Mouse (Mus musculus): ENCODE results near the gene Med25.

The Med25 gene

DNA sequence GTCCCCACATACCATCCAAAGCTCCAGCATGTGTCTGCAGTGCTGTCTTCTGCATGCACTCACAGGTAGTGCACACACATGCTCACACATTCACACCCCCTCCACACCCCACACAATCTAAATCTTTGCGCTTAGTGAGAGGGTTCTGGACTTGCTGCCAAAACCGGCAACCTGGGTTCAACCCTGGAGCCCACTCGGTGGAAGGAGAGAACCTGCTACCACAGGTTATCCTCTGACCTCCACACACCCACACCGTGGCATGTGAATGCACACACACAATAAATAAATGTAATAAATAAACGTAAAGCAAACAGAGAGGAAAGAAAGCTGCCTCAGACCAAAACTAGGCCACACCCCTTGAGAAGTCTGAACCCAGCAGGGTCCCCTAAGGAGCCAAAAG, 44.7 kb downstream of the Med25 start:
- DNase-seq (ENCODE audit: low spot score in 2 of 2) = no peak

- DNase-seq (ENCODE audit: low spot score in 2 of 2) = no peak
Measured at GRCm38 (mm10) chr7:44846804-44847203, 45.7 kb downstream of the Med25 start.

GRCm38 (mm10) chr7:44845006-44845405, 47.5 kb downstream of the Med25 start:
- DNase-seq (ENCODE audit: low spot score in 2 of 2) = no peak

GRCm38 (mm10) chr7:44841825-44842463, 50.6 kb downstream of the Med25 start:
- DNase-seq (ENCODE audit: low spot score in 2 of 2) = no peak

- DNase-seq (ENCODE audit: low spot score in 2 of 2) = no peak
Measured at GRCm38 (mm10) chr7:44840426-44840825, 52.1 kb downstream of the Med25 start.

GRCm38 (mm10) chr7:44839491-44840191, 52.9 kb downstream of the Med25 start:
- DNase-seq (ENCODE audit: low spot score in 2 of 2) = peak in 1 of 2 experiments; percentile 41

GRCm38 (mm10) chr7:44839171-44839490, 53.4 kb downstream of the Med25 start:
- DNase-seq (ENCODE audit: low spot score in 2 of 2) = no peak

- no peak for DNase-seq (ENCODE audit: low spot score in 2 of 2)
Measured at GRCm38 (mm10) chr7:44838073-44838472, 54.4 kb downstream of the Med25 start.

- no peak for DNase-seq (ENCODE audit: low spot score in 2 of 2)
Measured at GRCm38 (mm10) chr7:44836423-44837053, 56.0 kb downstream of the Med25 start.

GRCm38 (mm10) chr7:44836016-44836404, 56.5 kb downstream of the Med25 start:
- no peak for DNase-seq (ENCODE audit: low spot score in 2 of 2)

- DNase-seq (ENCODE audit: low spot score in 2 of 2) = no peak
Measured at GRCm38 (mm10) chr7:44835373-44836015, 57.0 kb downstream of the Med25 start.

DNA sequence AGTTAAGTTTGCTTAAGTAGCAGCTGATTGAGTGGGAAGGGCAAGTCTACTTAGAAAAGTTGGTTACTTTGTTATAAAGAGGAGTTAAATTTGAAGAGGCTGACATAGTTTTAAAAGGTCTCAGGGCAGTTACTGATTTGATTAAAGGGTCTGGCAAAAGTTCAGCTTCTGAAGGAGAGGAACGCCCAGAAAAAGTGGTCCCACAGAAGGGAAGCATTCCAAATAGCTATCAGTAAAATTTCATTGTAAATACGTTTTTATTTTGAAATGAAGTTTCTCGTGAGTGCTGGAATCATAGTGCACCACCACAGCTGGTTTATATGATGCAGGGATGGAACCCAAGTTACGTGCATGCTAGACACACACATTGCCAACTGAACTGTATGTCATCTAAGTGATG, 59.7 kb downstream of the Med25 start:
- no peak for DNase-seq (ENCODE audit: low spot score in 2 of 2)

- DNase-seq (ENCODE audit: low spot score in 2 of 2) = no peak
Measured at GRCm38 (mm10) chr7:44828706-44829105, 63.8 kb downstream of the Med25 start.

- DNase-seq (ENCODE audit: low spot score in 2 of 2) = no peak
Measured at GRCm38 (mm10) chr7:44826771-44827170, 65.7 kb downstream of the Med25 start.

Measured in urinary bladder, postnatal 4 days (tissue).